Mouse (Mus musculus): ENCODE data around the gene Phospho2. TPM values are rescaled to one million over a fixed set of nuclear protein-coding genes. Genes with fewer than 3 reads are reported as not detected.

The Phospho2 gene
- polyA plus RNA-seq, 1 experiment from 2014 or later, result 35.9 TPM

GRCm38 (mm10) chr2:69837244-69837967 is 48.0 kb downstream of the Phospho2 start:
- H3K9me3 ChIP-seq (replicated peaks; ENCODE audit: control insufficient read depth, low read length, poor library complexity, severe bottlenecking), result no peaks in the 10 kb centered on the region
- ATAC-seq, result no peak; the same call in 1 of the 2 replicates
- WGBS, result 55% methylated on average over 7 of the region's 7 CpGs
- H3K4me1 ChIP-seq (ENCODE audit: control insufficient read depth, insufficient read depth, low read length), result no peaks in the 10 kb centered on the region; the same call in 1 of the 2 replicates
- peaks cover 13% of the 10 kb centered on the region for H3K36me3 ChIP-seq (ENCODE audit: control insufficient read depth, insufficient read depth, low read length)
- no peak overlapping the region for H3K4me2 ChIP-seq (ENCODE audit: low read length)
- no peak overlapping the region for H3K4me3 ChIP-seq (ENCODE audit: low read depth, low read length)
- no peaks in the 10 kb centered on the region for H3K27me3 ChIP-seq (ENCODE audit: control insufficient read depth, insufficient read depth, low read depth, low read length)
- no peak overlapping the region for H3K9ac ChIP-seq (ENCODE audit: low read depth, low read length)
- no peak overlapping the region for H3K27ac ChIP-seq (ENCODE audit: low read length)

GRCm38 (mm10) chr2:69837996-69838395 is 48.6 kb downstream of the Phospho2 start:
- 27% methylated on average over 3 of the region's 3 CpGs for WGBS
- no peak for ATAC-seq

GRCm38 (mm10) chr2:69838707-69839106 is 49.3 kb downstream of the Phospho2 start:
- Histone ChIP-seq H3K9ac (ENCODE audit: low read depth, low read length) (no peak overlapping the region), H3K4me2 (ENCODE audit: low read length) (no peak overlapping the region), H3K27ac (ENCODE audit: low read length) (no peak overlapping the region), H3K27me3 (ENCODE audit: control insufficient read depth, insufficient read depth, low read depth, low read length) (no peaks in the 10 kb centered on the region), H3K4me1 (ENCODE audit: control insufficient read depth, insufficient read depth, low read length) (no peaks in the 10 kb centered on the region; the same call in 1 of the 2 replicates), H3K9me3 (replicated peaks; ENCODE audit: control insufficient read depth, low read length, poor library complexity, severe bottlenecking) (no peaks in the 10 kb centered on the region), H3K36me3 (ENCODE audit: control insufficient read depth, insufficient read depth, low read length) (peaks cover 8% of the 10 kb centered on the region; the same call in 1 of the 2 replicates), H3K4me3 (ENCODE audit: low read depth, low read length) (no peak overlapping the region)
- no peak for ATAC-seq

More at GRCm38 (mm10) chr2:69837996-69838395, 48.6 kb downstream of the Phospho2 start:
- Histone ChIP-seq H3K4me2 (ENCODE audit: low read length) (no peak overlapping the region), H3K27me3 (ENCODE audit: control insufficient read depth, insufficient read depth, low read depth, low read length) (no peaks in the 10 kb centered on the region), H3K4me3 (ENCODE audit: low read depth, low read length) (no peak overlapping the region), H3K36me3 (ENCODE audit: control insufficient read depth, insufficient read depth, low read length) (peaks cover 9% of the 10 kb centered on the region; the same call in 1 of the 2 replicates), H3K9me3 (replicated peaks; ENCODE audit: control insufficient read depth, low read length, poor library complexity, severe bottlenecking) (no peaks in the 10 kb centered on the region), H3K4me1 (ENCODE audit: control insufficient read depth, insufficient read depth, low read length) (no peaks in the 10 kb centered on the region; the same call in 1 of the 2 replicates), H3K9ac (ENCODE audit: low read depth, low read length) (no peak overlapping the region), H3K27ac (ENCODE audit: low read length) (no peak overlapping the region)

GRCm38 (mm10) chr2:69840261-69840660 is 50.8 kb downstream of the Phospho2 start:
- H3K4me1 ChIP-seq (ENCODE audit: control insufficient read depth, insufficient read depth, low read length), result no peaks in the 10 kb centered on the region; the same call in 1 of the 2 replicates
- no peaks in the 10 kb centered on the region for H3K27me3 ChIP-seq (ENCODE audit: control insufficient read depth, insufficient read depth, low read depth, low read length)
- peaks cover 8% of the 10 kb centered on the region; the same call in 1 of the 2 replicates for H3K36me3 ChIP-seq (ENCODE audit: control insufficient read depth, insufficient read depth, low read length)
- WGBS, result 21% methylated on average over 6 of the region's 6 CpGs
- H3K27ac ChIP-seq (ENCODE audit: low read length), result no peak overlapping the region; the same call in 1 of the 2 replicates
- H3K9ac ChIP-seq (ENCODE audit: low read depth, low read length), result no peak overlapping the region
- H3K4me3 ChIP-seq (ENCODE audit: low read depth, low read length), result no peak overlapping the region
- no peak for ATAC-seq
- no peaks in the 10 kb centered on the region for H3K9me3 ChIP-seq (replicated peaks; ENCODE audit: control insufficient read depth, low read length, poor library complexity, severe bottlenecking)
- H3K4me2 ChIP-seq (ENCODE audit: low read length), result no peak overlapping the region

- no peaks in the 10 kb centered on the region for H3K27me3 ChIP-seq (ENCODE audit: control insufficient read depth, insufficient read depth, low read depth, low read length)
- ATAC-seq, result no peak
- no peak overlapping the region for H3K4me3 ChIP-seq (ENCODE audit: low read depth, low read length)
- no peaks in the 10 kb centered on the region for H3K36me3 ChIP-seq (ENCODE audit: control insufficient read depth, insufficient read depth, low read length)
- no peaks in the 10 kb centered on the region for H3K4me1 ChIP-seq (ENCODE audit: control insufficient read depth, insufficient read depth, low read length)
- H3K27ac ChIP-seq (ENCODE audit: low read length), result no peak overlapping the region
- no peak overlapping the region for H3K9ac ChIP-seq (ENCODE audit: low read depth, low read length)
- no peaks in the 10 kb centered on the region for H3K9me3 ChIP-seq (replicated peaks; ENCODE audit: control insufficient read depth, low read length, poor library complexity, severe bottlenecking)
- no peak overlapping the region for H3K4me2 ChIP-seq (ENCODE audit: low read length)
- 70% methylated on average over 6 of the region's 6 CpGs for WGBS
Measured at GRCm38 (mm10) chr2:69849215-69849614, 59.8 kb downstream of the Phospho2 start.

Other genes starting within 250 kb of the Phospho2 start
- 0.58 and 0.88 TPM in 2 replicates for gene Lrp2, start 203.6 kb upstream of the Phospho2 start, polyA plus RNA-seq (2015; fragmentation: Nextera tagmentation; extraction: Ambion mirVana)
- gene Bbs5, start 142.5 kb upstream of the Phospho2 start, polyA plus RNA-seq (2015; fragmentation: Nextera tagmentation; extraction: Ambion mirVana), result 30.1 and 31.5 TPM in 2 replicates
- gene Klhl41, start 119.5 kb upstream of the Phospho2 start, polyA plus RNA-seq (2015; fragmentation: Nextera tagmentation; extraction: Ambion mirVana), result 0.12 and 0.23 TPM in 2 replicates
- 18.0 and 18.2 TPM in 2 replicates for gene Fastkd1, start 76.1 kb upstream of the Phospho2 start, polyA plus RNA-seq (2015; fragmentation: Nextera tagmentation; extraction: Ambion mirVana)
- 135 and 147 TPM in 2 replicates for gene Ppig, start 67.1 kb upstream of the Phospho2 start, polyA plus RNA-seq (2015; fragmentation: Nextera tagmentation; extraction: Ambion mirVana)
- 2.6 and 3.0 TPM in 2 replicates for gene Ccdc173, start within 50 bp of the Phospho2 start, polyA plus RNA-seq (2015; fragmentation: Nextera tagmentation; extraction: Ambion mirVana)
- 93.3 and 104 TPM in 2 replicates for gene Klhl23, start 32.3 kb downstream of the Phospho2 start, polyA plus RNA-seq (2015; fragmentation: Nextera tagmentation; extraction: Ambion mirVana)
- 241 and 245 TPM in 2 replicates for gene Ssb, start 71.9 kb downstream of the Phospho2 start, polyA plus RNA-seq (2015; fragmentation: Nextera tagmentation; extraction: Ambion mirVana)
- 32.5 and 33.4 TPM in 2 replicates for gene Mettl5, start 96.0 kb downstream of the Phospho2 start, polyA plus RNA-seq (2015; fragmentation: Nextera tagmentation; extraction: Ambion mirVana)
- gene Ubr3, start 107.6 kb downstream of the Phospho2 start, polyA plus RNA-seq (2015; fragmentation: Nextera tagmentation; extraction: Ambion mirVana), result 20.3 and 20.6 TPM in 2 replicates
- gene Myo3b, start 249.5 kb downstream of the Phospho2 start, polyA plus RNA-seq (2015; fragmentation: Nextera tagmentation; extraction: Ambion mirVana), result 0.16 and 0.32 TPM in 2 replicates